Mouse (Mus musculus) bone marrow macrophage, adult 2 months (primary cell): ENCODE measurements around the gene Atxn7.

ENCODE experiments used
- CTCF ChIP-seq: IDR thresholded peaks from 2 replicates; pipeline ENCODE4 v1.5.1; 2012; ENCODE audit warnings: low read depth, mild to moderate bottlenecking, low read length, moderate library complexity
- POLR2A ChIP-seq: IDR thresholded peaks from 2 replicates; pipeline ENCODE4 v1.6.1; 2012; ENCODE audit warnings: mild to moderate bottlenecking, low read depth, low read length, borderline replicate concordance

DNA sequence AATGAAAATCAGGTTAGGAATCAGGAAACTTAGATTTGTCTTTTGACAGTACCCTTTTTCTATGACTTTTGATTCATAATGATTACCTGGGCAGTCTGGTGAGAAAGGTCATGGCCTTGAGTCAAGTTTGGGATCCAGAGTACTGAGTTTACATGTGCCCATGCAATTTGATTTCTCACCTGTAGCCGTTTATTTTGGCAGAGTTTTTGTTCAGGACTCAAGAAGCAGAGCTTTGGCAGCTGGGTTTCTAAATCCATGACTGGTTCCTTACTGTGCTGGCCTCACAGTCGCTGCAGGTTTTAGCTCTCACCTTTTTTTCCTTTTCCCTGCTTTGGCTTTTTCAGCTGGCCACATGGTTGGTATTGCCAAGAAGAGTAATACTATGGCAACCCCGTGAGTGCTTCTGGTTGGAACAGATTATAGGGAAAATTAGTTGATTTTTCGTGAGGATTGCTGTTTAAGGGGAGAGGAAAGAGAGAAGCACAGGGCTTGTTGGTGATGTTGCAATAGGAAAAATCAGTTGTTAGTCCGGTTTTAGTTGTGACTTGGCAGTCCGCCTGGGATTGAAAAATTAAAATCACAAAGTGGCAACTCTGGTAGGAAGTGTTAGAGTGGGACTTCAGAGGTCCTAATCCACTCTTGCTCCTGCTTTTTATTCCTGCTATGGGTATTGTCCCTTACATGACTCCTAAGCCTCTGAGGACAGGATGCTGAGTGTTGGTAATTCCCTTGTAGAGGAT lies 53.6 kb downstream of the Atxn7 start:
- TF ChIP-seq POLR2A, result no peak
- TF ChIP-seq CTCF, result no peak
